Mouse (Mus musculus): ENCODE data around the gene Exoc7. TPM values are rescaled to one million over a fixed set of nuclear protein-coding genes. Genes with fewer than 3 reads are reported as not detected.

Gene Exoc7
- total and polyA plus RNA-seq, 2 experiments from 2014 or later = 37.6 to 48.7 TPM

DNA sequence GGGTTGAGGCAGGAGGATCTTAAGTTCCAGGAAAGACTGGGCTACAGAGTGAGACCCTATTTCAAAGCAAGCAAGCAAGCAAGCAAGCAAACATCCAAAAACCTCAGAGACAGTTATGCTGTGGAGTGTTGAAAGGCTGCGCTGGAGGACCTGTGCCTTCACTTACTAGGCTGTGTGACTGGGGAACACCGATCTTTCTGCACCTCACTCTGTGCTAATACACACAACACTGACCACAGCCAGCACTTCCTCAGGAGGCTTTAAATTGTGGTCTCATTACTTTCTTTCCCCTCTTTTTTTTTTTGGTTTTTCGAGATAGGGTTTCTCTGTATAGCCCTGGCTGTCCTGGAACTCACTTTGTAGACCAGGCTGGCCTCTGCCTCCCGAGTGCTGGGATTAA is 41.2 kb downstream of the Exoc7 start:
- WGBS = 88% methylated on average over 4 of the region's 4 CpGs
- ATAC-seq (ENCODE audit: insufficient read depth, low read depth) = no peak
- H3K9me3 ChIP-seq (replicated peaks; ENCODE audit: control insufficient read depth, low read length) = no peaks in the 10 kb centered on the region
- no peak overlapping the region for H3K27ac ChIP-seq (ENCODE audit: low read depth)
- H3K4me2 ChIP-seq (ENCODE audit: low read depth, low read length) = no peak overlapping the region
- H3K4me1 ChIP-seq (ENCODE audit: control insufficient read depth, insufficient read depth) = no peaks in the 10 kb centered on the region
- no peak for DNase-seq (ENCODE audit: low spot score)
- H3K27me3 ChIP-seq (ENCODE audit: control insufficient read depth, insufficient read depth, low read length) = no peaks in the 10 kb centered on the region
- no peak overlapping the region for H3K4me3 ChIP-seq (ENCODE audit: low read depth, low read length)
- TF ChIP-seq EP300 (IDR thresholded peaks at IDR 0.05; ENCODE audit: low read depth) (no peak), CTCF (IDR thresholded peaks at IDR 0.05; ENCODE audit: low read depth) (no peak)
- peaks cover 96% of the 10 kb centered on the region for H3K36me3 ChIP-seq (replicated peaks; ENCODE audit: control insufficient read depth, insufficient read depth, low read length)
- H3K9ac ChIP-seq (replicated peaks; ENCODE audit: low read depth, low read length) = no peak overlapping the region

DNA sequence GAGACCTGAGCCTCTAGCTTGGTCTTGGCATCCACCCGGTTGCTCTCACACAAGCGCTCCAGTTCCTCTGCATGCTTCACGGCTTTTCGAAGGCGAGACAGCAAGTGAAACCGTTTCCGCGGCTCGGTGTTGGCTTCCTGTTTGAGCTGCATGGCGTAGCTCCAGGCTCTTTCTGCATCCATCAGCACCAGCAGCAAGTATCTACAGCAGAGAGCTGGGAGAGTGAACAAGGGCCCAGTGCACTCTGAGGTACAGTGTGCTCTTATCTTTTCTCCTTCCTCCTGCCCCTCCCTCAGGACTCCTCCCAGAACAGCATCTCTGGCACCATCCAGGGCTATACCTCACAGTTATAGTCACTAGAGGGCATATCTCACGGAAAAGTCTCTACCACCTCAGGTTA is 41.7 kb downstream of the Exoc7 start:
- TF ChIP-seq CTCF (IDR thresholded peaks at IDR 0.05; ENCODE audit: low read depth) (no peak), EP300 (IDR thresholded peaks at IDR 0.05; ENCODE audit: low read depth) (no peak)
- Histone ChIP-seq H3K4me1 (ENCODE audit: control insufficient read depth, insufficient read depth) (no peaks in the 10 kb centered on the region), H3K9me3 (replicated peaks; ENCODE audit: control insufficient read depth, low read length) (no peaks in the 10 kb centered on the region), H3K27me3 (ENCODE audit: control insufficient read depth, insufficient read depth, low read length) (no peaks in the 10 kb centered on the region), H3K4me3 (ENCODE audit: low read depth, low read length) (no peak overlapping the region), H3K4me2 (ENCODE audit: low read depth, low read length) (no peak overlapping the region), H3K36me3 (replicated peaks; ENCODE audit: control insufficient read depth, insufficient read depth, low read length) (peaks cover 96% of the 10 kb centered on the region), H3K27ac (ENCODE audit: low read depth) (no peak overlapping the region), H3K9ac (replicated peaks; ENCODE audit: low read depth, low read length) (no peak overlapping the region)
- WGBS = 83% methylated on average over 11 of the region's 11 CpGs
- DNase-seq (ENCODE audit: low spot score) (no peak), ATAC-seq (ENCODE audit: insufficient read depth, low read depth) (no peak)

DNA sequence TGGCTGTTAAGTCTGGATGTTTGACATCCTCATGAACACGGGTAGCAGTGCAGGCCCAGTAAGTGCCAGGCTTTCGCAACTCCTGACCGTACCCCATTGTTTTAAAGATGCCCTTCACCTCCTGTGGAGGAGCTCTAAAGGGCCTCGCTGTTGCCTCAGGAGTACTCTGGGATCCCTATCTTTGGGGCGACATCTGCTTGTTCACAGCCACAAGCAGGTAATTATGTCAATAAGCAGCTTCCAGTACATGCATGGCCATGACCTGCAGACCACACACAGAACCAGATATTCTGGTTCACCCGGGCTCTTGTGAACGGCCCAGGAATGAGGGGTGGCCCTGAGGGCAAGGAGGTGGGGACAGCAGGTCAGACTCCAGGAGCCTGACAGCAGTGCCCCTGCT is 46.8 kb downstream of the Exoc7 start:
- Histone ChIP-seq H3K4me3 (ENCODE audit: low read depth, low read length) (no peak overlapping the region), H3K27me3 (ENCODE audit: control insufficient read depth, insufficient read depth, low read length) (no peaks in the 10 kb centered on the region), H3K4me1 (ENCODE audit: control insufficient read depth, insufficient read depth) (no peaks in the 10 kb centered on the region), H3K9me3 (replicated peaks; ENCODE audit: control insufficient read depth, low read length) (no peaks in the 10 kb centered on the region), H3K36me3 (replicated peaks; ENCODE audit: control insufficient read depth, insufficient read depth, low read length) (peaks cover 87% of the 10 kb centered on the region), H3K4me2 (ENCODE audit: low read depth, low read length) (no peak overlapping the region), H3K9ac (replicated peaks; ENCODE audit: low read depth, low read length) (no peak overlapping the region), H3K27ac (ENCODE audit: low read depth) (no peak overlapping the region)
- no peak for TF ChIP-seq EP300 (IDR thresholded peaks at IDR 0.05; ENCODE audit: low read depth)
- TF ChIP-seq CTCF (IDR thresholded peaks at IDR 0.05; ENCODE audit: low read depth) = no peak
- ATAC-seq (ENCODE audit: insufficient read depth, low read depth) (no peak), DNase-seq (ENCODE audit: low spot score) (no peak)
- 85% methylated on average over 7 of the region's 7 CpGs for WGBS

DNA sequence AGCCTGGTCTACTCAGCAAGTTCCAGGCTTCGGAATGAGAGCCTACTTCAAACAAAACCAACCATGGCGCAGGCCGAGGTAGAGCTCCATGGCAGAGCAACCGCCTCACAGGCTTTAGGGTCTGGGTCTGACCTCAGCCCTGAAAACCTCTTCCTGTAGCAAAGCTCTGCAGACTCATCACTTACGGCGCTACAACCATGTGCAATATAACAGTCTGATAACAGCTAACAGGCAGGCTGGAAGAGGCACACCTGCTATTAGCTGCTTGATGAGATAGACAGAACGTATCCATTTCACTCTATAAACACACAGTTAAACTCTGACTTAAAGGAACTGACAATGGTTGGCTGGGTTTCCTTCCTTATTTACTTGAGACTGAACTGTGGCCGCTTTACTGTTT is 47.6 kb downstream of the Exoc7 start:
- no peaks in the 10 kb centered on the region for H3K27me3 ChIP-seq (ENCODE audit: control insufficient read depth, insufficient read depth, low read length)
- no peak for TF ChIP-seq EP300 (IDR thresholded peaks at IDR 0.05; ENCODE audit: low read depth)
- TF ChIP-seq CTCF (IDR thresholded peaks at IDR 0.05; ENCODE audit: low read depth) = no peak
- no peak overlapping the region for H3K4me2 ChIP-seq (ENCODE audit: low read depth, low read length)
- WGBS = 87% methylated on average over 8 of the region's 8 CpGs
- ATAC-seq (ENCODE audit: insufficient read depth, low read depth) (no peak), DNase-seq (ENCODE audit: low spot score) (no peak)
- no peak overlapping the region for H3K9ac ChIP-seq (replicated peaks; ENCODE audit: low read depth, low read length)
- no peak overlapping the region for H3K27ac ChIP-seq (ENCODE audit: low read depth)
- no peak overlapping the region for H3K4me3 ChIP-seq (ENCODE audit: low read depth, low read length)
- peaks cover 89% of the 10 kb centered on the region for H3K36me3 ChIP-seq (replicated peaks; ENCODE audit: control insufficient read depth, insufficient read depth, low read length)
- H3K9me3 ChIP-seq (replicated peaks; ENCODE audit: control insufficient read depth, low read length) = no peaks in the 10 kb centered on the region
- H3K4me1 ChIP-seq (ENCODE audit: control insufficient read depth, insufficient read depth) = no peaks in the 10 kb centered on the region

DNA sequence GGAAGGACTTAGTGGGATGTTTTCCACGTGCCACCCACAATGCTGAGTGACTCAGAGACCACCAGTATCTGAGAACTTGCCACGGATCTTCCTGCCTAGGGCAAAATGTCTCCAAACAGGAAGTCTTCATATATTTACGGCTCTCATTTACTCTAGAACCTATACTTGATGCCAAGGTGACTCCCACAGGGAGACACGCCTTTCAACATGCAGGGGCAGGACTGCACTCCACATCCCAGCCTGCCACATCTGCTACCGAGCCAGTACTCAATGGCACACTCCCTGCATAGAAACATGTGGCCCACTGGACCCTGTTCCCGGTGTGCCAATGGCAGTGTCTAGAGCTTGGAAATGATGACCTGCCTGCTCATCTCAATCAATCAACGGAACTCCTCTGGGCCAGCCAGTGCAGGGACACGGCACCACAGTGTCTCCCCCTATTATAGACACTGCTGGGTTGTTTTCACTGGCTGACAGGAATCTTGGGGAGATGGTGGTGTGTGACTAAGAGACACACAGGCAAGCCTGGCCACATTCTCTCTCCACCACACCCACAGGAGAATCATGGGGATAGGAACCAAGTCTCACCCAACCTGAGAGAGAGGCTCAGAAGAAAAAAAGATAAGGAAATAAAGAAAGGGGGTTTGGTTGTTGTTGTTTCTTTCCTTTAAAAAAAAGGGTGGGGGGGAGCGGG is 50.9 kb downstream of the Exoc7 start:
- 78% methylated on average over 9 of the region's 9 CpGs for WGBS
- no peak overlapping the region for H3K4me2 ChIP-seq (ENCODE audit: low read depth, low read length)
- no peak overlapping the region for H3K4me3 ChIP-seq (ENCODE audit: low read depth, low read length)

More for the DNA sequence above, 50.9 kb downstream of the Exoc7 start:
- H3K27me3 ChIP-seq (ENCODE audit: control insufficient read depth, insufficient read depth, low read length) = no peaks in the 10 kb centered on the region
- H3K9ac ChIP-seq (replicated peaks; ENCODE audit: low read depth, low read length) = no peak overlapping the region
- peaks cover 88% of the 10 kb centered on the region for H3K36me3 ChIP-seq (replicated peaks; ENCODE audit: control insufficient read depth, insufficient read depth, low read length)
- no peaks in the 10 kb centered on the region for H3K4me1 ChIP-seq (ENCODE audit: control insufficient read depth, insufficient read depth)
- TF ChIP-seq CTCF (IDR thresholded peaks at IDR 0.05; ENCODE audit: low read depth) (no peak), EP300 (IDR thresholded peaks at IDR 0.05; ENCODE audit: low read depth) (no peak)
- no peak overlapping the region for H3K27ac ChIP-seq (ENCODE audit: low read depth)
- ATAC-seq (ENCODE audit: insufficient read depth, low read depth) (no peak), DNase-seq (ENCODE audit: low spot score) (no peak)
- H3K9me3 ChIP-seq (replicated peaks; ENCODE audit: control insufficient read depth, low read length) = no peaks in the 10 kb centered on the region

Measured in heart, postnatal 0 days (tissue).